18 mouse cellular contexts compared by ENCODE assay signal in the genomic region with DNA sequence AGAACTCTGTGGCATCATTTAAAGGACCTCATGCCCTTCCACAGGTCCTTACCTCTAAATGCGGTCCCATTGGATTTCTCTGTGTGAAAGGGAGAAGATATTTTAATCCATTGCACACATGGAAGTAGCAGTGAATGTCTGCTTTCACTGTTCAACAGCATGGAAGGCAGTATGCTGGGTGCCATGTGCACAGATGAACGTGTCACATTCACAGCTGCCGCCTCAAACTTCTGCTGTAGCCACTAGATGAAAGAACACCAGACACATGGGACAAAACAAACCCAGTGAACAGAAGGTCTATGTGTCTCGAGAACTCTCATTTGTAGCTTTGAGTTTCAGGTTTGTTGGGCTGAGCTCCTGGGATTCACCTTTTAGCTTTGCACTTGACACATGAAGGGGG.
A peak's percentile ranks its signal among the peaks of the same experiment; 100 is the strongest.
DNase-seq lines count a peak whose midpoint lies in the region; ATAC-seq and TF ChIP-seq lines count a peak whose summit lies in the region.
"Had no signal": no experiment of that assay in that cellular context is flagged by ENCODE, and none has a peak within 500 bp of the region (broad histone marks: within the 10 kb centered on the region; RNA-seq: fewer than 3 reads in every experiment).

No protein-coding gene starts in this region.

- H3K36me3 ChIP-seq in intestine, postnatal 0 days (ENCODE audit: control insufficient read depth, insufficient read depth) = no peaks in the 10 kb centered on the region
- H3K36me3 ChIP-seq: embryonic facial prominence, embryonic 10.5 days; hindbrain, embryonic 13.5 days had no signal

- H3K9ac ChIP-seq in intestine, postnatal 0 days (ENCODE audit: low read depth, low read length) = no peak overlapping the region
- H3K9ac ChIP-seq: heart, embryonic 13.5 days; hindbrain, embryonic 13.5 days had no signal

- no peak for TF ChIP-seq CTCF in layer of hippocampus, adult 2 months (conservative IDR thresholded peaks at IDR 0.05)
- no peak for TF ChIP-seq CTCF in intestine, postnatal 0 days (IDR thresholded peaks at IDR 0.05; ENCODE audit: low read depth)

- H3K4me2 ChIP-seq in intestine, postnatal 0 days (replicated peaks; ENCODE audit: low read depth) = no peak overlapping the region
- H3K4me2 ChIP-seq: heart, embryonic 13.5 days; hindbrain, embryonic 13.5 days had no signal

- WGBS in intestine, postnatal 0 days = 95% methylated on average over 4 of the region's 4 CpGs

- H3K4me1 ChIP-seq in intestine, postnatal 0 days (replicated peaks; ENCODE audit: control insufficient read depth, insufficient read depth, low read length) = no peaks in the 10 kb centered on the region

- H3K27ac ChIP-seq in layer of hippocampus, adult 2 months = no peak overlapping the region
- H3K27ac ChIP-seq in intestine, postnatal 0 days (ENCODE audit: low read depth, low read length) = no peak overlapping the region
- H3K27ac ChIP-seq: embryonic facial prominence, embryonic 10.5 days; heart, embryonic 13.5 days; hindbrain, embryonic 13.5 days; hindbrain, postnatal 0 days had no signal

- DNase-seq in right cerebral cortex, postnatal 4 days = peak; percentile 12
- no peak for DNase-seq in right cerebral cortex, postnatal 36 days (ENCODE audit: low spot score in 2 of 2)
- DNase-seq in layer of hippocampus, adult 2 months (ENCODE audit: low spot score in 2 of 2) = peak; percentile 15 to 46
- DNase-seq in layer of hippocampus, postnatal 14 days (ENCODE audit: low spot score in 2 of 2) = peak; percentile 63 to 76
- no peak for DNase-seq in adrenal gland, adult (ENCODE audit: inconsistent age in 2 of 2, low spot score in 1 of 2)
- DNase-seq in adrenal gland, postnatal 14 days = no peak
- DNase-seq: adrenal gland, adult 8-10 months; cerebellum, adult 18-20 months; cerebellum, adult 9-11 months; gastrocnemius, postnatal 36 days; heart, adult 11 months; heart, postnatal 4 days had no signal

- no peak overlapping the region for H3K4me3 ChIP-seq in layer of hippocampus, adult 2 months
- H3K4me3 ChIP-seq in intestine, postnatal 0 days (ENCODE audit: low read depth, low read length) = no peak overlapping the region
- H3K4me3 ChIP-seq: embryonic facial prominence, embryonic 10.5 days; heart, embryonic 13.5 days; hindbrain, embryonic 13.5 days had no signal

- no peaks in the 10 kb centered on the region for H3K9me3 ChIP-seq in intestine, postnatal 0 days (ENCODE audit: control insufficient read depth)
- H3K9me3 ChIP-seq: embryonic facial prominence, embryonic 10.5 days; heart, embryonic 13.5 days; hindbrain, embryonic 13.5 days had no signal

- no peak for ATAC-seq in intestine, postnatal 0 days
- ATAC-seq: forebrain, embryonic 14.5 days; hindbrain, postnatal 0 days had no signal

- no peaks in the 10 kb centered on the region for H3K27me3 ChIP-seq in intestine, postnatal 0 days (replicated peaks; ENCODE audit: control insufficient read depth, insufficient read depth, low read length)
- H3K27me3 ChIP-seq: heart, embryonic 13.5 days; hindbrain, embryonic 13.5 days had no signal

Comparison
In these comparisons a context has a peak if more than half of its experiments do, and no peak if none do; other contexts are left out.
1. DNase-seq: peak in right cerebral cortex, postnatal 4 days (single experiment), layer of hippocampus, adult 2 months (2 of 2) and layer of hippocampus, postnatal 14 days (2 of 2); none in right cerebral cortex, postnatal 36 days (0 of 2), adrenal gland, adult (0 of 2) and adrenal gland, postnatal 14 days (single experiment).